Mouse (Mus musculus) erythroblast, embryonic 14.5 days (primary cell): Measurements from ENCODE around the gene Hipk2. TPM values are rescaled to one million over a fixed set of nuclear protein-coding genes. Genes with fewer than 3 reads are reported as not detected.

Source experiments
- H3K27me3 ChIP-seq: 2 replicates; pipeline ENCODE4 v1.6.1; 2012; ENCODE audit warnings: inconsistent platforms; ENCODE audit not compliant: control insufficient read depth
- H3K36me3 ChIP-seq: 2 replicates; pipeline ENCODE4 v1.6.1; 2012; ENCODE audit warnings: mild to moderate bottlenecking, inconsistent platforms; ENCODE audit not compliant: control insufficient read depth
- H3K4me1 ChIP-seq: 2 replicates; pipeline ENCODE4 v1.6.1; 2012; ENCODE audit warnings: inconsistent platforms; ENCODE audit not compliant: control insufficient read depth
- H3K4me3 ChIP-seq: replicated peaks from 2 replicates; pipeline ENCODE3; 2012; ENCODE audit warnings: moderate library complexity, mild to moderate bottlenecking, inconsistent platforms
- H3K9me3 ChIP-seq: 2 replicates; pipeline ENCODE4 v1.6.1; 2012; ENCODE audit warnings: low read length, inconsistent platforms, mixed read lengths; ENCODE audit not compliant: control insufficient read depth
- GATA1 ChIP-seq: IDR thresholded peaks from 2 replicates; pipeline ENCODE4 v1.6.1; 2012; ENCODE audit warnings: low read length, inconsistent platforms, mixed read lengths
- TAL1 ChIP-seq: IDR thresholded peaks from 3 replicates; pipeline ENCODE4 v1.6.1; 2012; ENCODE audit warnings: low read length, inconsistent platforms, mixed read lengths
- polyA plus RNA-seq: library from polyadenylated mRNA; stranded (reverse); fragments of >175 nt; gene quantifications from 2 replicates; pipeline ENCODE4 v1.2.3, GENCODE M21; 2012

Hipk2 gene
- polyA plus RNA-seq, 1 experiment, result 16.6 TPM

DNA sequence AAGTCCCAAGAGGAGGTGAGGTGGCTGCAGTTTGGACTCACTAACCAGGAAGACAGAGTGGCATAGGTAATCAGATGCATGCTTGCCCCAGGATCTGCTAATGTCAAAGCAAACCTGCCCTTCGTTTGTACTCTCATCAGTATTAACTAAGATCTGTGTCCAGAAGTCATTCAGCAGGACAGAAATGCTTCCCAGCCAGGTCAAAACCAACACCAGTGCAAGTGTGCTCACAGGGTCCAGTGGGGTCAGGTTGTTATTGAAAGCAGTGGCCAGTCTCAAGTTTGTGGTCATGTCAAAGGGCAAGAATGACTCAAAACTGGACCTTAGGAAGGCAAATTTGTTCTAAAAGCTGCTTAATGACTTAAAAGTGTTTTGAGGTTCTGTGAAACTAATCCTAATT lies 9.6 kb downstream of the Hipk2 start:
- peaks cover 88% of the 10 kb centered on the region for H3K36me3 ChIP-seq
- H3K4me1 ChIP-seq, result peaks cover 75% of the 10 kb centered on the region
- no peak overlapping the region for H3K4me3 ChIP-seq
- no peaks in the 10 kb centered on the region for H3K9me3 ChIP-seq
- no peaks in the 10 kb centered on the region for H3K27me3 ChIP-seq
- TF ChIP-seq TAL1 (no peak), GATA1 (no peak)

DNA sequence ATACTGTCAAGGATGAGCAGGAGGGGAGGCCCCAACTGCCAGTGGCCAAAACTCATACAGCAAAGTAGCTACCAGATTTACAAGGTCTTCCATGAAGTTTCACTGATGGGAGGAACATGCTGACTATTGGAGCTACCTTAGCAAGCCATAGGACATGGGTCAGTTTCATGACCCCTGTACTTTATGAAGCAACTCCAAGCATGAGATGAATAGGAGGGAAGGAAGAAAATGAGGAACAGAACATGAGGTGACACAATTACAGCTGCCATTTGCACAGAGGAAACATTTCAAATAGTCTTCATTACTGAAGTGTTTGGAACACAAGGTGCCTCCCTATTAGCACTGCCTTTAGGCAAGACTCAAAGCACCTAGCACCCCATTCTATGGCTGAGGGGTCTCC lies 10.2 kb downstream of the Hipk2 start:
- no peaks in the 10 kb centered on the region for H3K9me3 ChIP-seq
- H3K4me3 ChIP-seq, result no peak overlapping the region
- TF ChIP-seq TAL1 (no peak), GATA1 (no peak)
- H3K36me3 ChIP-seq, result peaks cover 88% of the 10 kb centered on the region
- no peaks in the 10 kb centered on the region for H3K27me3 ChIP-seq
- peaks cover 76% of the 10 kb centered on the region for H3K4me1 ChIP-seq

DNA sequence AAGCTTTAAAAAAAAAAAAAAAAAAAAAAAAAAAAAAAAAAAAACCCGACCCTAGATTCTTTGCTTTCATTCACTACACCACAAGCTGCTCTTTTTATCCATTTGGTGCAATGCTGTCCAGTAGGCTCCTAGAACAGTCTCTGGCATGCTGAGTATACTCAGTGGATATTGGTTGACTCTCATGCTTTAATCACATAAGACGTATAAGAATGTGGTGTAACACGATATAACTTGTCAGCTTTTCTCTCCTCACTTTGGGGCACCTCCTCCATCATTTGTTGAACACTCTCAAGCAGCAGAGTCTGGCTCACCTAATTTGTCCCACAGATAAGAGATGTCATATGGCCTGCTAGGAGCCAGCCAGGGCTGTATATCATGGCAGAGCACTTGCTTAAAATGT lies 12.4 kb downstream of the Hipk2 start:
- Histone ChIP-seq H3K9me3 (no peaks in the 10 kb centered on the region), H3K27me3 (no peaks in the 10 kb centered on the region), H3K36me3 (peaks cover 83% of the 10 kb centered on the region), H3K4me3 (no peak overlapping the region), H3K4me1 (peaks cover 83% of the 10 kb centered on the region)
- no peak for TF ChIP-seq TAL1
- 0 out of 2 replicates have a peak, but pooled peaks have one; percentile 12 for TF ChIP-seq GATA1

DNA sequence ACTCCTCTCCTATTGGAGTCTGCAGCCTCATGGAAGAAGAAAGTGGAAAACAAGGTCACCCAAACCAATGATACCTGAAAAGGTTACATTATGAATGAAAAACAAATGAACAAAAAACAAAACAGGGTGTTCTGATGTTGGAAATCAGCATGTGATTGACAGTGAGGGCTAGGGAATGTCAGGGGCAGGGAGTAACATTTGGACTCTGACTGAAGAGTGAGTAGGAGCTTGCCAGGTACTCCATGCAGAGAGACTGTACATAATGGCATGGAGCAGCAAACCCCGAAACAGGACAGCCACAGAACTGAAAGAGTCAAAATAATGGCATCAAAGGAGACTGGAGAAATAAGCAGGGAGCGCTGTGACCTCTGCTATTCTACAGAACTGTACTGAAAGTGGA lies 15.7 kb downstream of the Hipk2 start:
- Histone ChIP-seq H3K4me1 (peaks cover 75% of the 10 kb centered on the region), H3K36me3 (peaks cover 73% of the 10 kb centered on the region), H3K4me3 (no peak overlapping the region), H3K27me3 (no peaks in the 10 kb centered on the region), H3K9me3 (no peaks in the 10 kb centered on the region)
- TF ChIP-seq TAL1 (no peak), GATA1 (no peak)

DNA sequence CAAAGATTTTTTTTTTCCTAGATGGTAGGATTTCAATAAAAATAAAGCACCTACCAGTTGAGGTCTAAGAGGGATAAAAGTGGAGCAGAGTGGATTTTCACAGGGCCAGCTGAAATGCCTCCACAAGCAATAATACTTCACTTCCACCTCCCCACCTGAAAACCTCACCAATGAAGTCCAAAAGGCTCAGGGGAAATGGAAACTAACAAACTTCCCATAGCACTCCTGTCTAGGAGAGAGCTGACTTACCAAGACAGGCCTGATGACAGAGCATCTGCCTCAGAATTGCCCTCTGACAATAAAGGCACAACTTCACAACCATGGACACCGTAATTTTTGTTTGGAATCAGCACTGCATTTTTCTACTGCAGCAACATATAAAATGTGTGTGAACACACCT lies 16.1 kb downstream of the Hipk2 start:
- Histone ChIP-seq H3K27me3 (no peaks in the 10 kb centered on the region), H3K36me3 (peaks cover 73% of the 10 kb centered on the region), H3K4me1 (peaks cover 75% of the 10 kb centered on the region), H3K4me3 (no peak overlapping the region), H3K9me3 (no peaks in the 10 kb centered on the region)
- no peak for TF ChIP-seq TAL1
- no peak for TF ChIP-seq GATA1

DNA sequence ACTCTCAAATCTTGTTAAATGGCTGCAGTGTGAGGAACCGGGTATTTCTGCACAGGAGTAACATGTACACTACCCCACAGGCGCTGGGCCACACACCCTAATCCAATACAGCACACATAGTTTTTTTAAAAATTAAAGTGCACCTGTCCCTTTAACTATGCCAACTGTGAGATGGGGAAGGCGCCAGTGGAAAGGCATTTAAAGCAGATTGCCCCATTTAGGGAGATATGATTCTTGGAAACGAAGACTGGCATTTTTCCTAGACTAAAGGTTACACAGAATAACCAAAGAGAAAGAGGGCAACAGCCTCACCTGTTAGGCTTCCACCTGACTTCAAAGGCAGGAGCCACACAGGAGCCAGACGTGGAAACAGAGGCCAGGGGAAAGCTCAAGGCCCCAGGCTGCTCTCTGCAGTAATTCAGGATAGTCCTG lies 22.4 kb downstream of the Hipk2 start:
- TF ChIP-seq TAL1 (no peak), GATA1 (no peak)
- Histone ChIP-seq H3K4me3 (no peak overlapping the region), H3K36me3 (peaks cover 85% of the 10 kb centered on the region), H3K27me3 (no peaks in the 10 kb centered on the region), H3K4me1 (peaks cover 89% of the 10 kb centered on the region), H3K9me3 (peaks cover 2% of the 10 kb centered on the region)

DNA sequence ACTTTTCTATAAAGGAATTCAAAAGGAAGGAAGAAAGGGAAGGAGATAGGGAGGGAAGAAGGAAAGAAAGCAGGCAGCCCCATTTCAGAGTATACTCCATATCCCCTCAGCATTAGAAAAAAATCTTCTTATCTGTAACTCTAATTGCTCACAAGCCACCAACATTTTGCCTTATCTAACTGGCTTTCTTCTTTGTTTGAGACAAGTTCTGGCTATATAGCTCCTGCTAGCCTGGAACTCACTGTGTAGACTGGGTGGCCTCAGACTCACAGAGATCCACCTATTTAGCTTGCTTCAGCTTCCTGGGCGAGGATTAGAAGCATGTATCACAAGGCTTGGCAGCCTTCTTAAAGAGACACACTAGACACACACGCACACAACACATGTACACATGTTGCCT lies 24.2 kb downstream of the Hipk2 start:
- peaks cover 93% of the 10 kb centered on the region for H3K36me3 ChIP-seq
- TF ChIP-seq TAL1 (no peak), GATA1 (no peak)
- peaks cover 94% of the 10 kb centered on the region for H3K4me1 ChIP-seq
- no peak overlapping the region for H3K4me3 ChIP-seq
- H3K9me3 ChIP-seq, result peaks cover 2% of the 10 kb centered on the region
- H3K27me3 ChIP-seq, result no peaks in the 10 kb centered on the region

DNA sequence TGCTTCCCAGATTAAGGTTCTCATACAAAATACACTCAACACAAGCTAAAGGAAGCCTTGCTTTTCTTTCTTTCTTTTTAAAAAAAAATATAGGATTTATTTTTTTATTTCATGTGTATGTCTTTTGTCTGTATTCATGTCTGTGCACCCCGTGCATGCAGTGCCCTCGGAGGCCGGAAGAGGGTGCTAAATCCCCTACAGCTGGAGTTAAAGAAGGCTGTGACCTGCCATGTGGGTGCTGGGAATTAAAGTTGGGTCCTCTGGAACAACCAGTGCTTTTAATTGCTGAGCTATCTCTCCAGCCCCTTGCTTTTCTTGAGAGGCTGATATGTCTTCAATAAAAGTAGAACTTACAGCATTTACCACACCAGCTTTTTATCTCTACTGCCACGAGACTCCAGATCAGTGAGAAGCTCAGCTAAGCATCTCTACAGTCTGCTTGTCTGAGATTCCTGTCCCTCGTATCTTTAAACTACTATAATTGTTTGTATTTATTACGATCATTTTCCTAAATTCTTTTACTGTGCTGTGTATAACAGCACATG lies 25.2 kb downstream of the Hipk2 start:
- Histone ChIP-seq H3K4me3 (no peak overlapping the region), H3K27me3 (no peaks in the 10 kb centered on the region), H3K4me1 (peaks cover 97% of the 10 kb centered on the region), H3K36me3 (peaks cover 96% of the 10 kb centered on the region), H3K9me3 (peaks cover 2% of the 10 kb centered on the region)
- TF ChIP-seq TAL1, result no peak
- TF ChIP-seq GATA1, result no peak

DNA sequence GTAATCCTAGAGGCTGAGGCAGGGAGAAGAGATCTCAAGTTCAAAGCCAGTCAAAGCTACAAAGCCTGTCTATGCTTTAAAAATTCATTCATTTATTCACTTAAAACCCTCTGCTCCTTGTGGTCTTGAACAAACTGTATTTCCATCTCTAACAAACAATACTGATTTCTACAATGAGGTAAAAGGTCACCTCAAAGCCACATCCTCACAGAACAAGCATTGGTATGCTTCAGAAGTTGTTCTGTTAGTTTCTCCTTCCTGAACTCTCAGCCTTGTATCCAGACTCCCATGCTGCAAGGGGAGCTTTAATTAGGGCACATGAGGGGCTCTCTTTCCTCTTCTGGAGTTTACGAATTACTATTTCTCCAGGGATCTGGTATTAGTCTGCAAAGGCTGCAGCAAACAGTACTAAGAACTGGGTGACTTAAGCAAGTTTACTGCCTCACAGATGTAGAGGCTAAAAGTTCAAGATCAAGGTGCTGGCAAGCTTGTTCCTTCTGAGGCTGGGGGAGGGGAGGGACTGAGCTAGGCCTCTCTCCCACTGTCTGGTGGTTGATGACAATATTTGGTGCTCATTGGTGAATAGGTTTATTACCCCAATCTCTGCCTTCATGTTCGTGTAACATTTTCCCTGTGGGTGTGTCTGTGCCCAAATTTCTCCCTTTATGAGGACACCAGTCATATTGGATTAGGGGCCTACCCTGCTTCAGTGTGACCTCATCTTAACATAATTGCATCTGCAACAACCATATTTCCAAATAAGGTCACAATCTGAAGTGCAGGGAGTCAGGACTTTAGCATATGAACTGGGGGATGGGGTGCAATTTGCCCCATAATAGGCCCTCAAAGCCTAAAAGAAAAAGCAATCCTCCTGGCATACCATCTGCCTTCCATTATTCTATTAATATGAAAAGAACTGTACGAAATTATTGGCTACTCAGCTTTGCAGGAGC lies 27.7 kb downstream of the Hipk2 start:
- H3K27me3 ChIP-seq, result no peaks in the 10 kb centered on the region
- H3K4me3 ChIP-seq, result no peak overlapping the region
- peaks cover 2% of the 10 kb centered on the region for H3K9me3 ChIP-seq
- H3K4me1 ChIP-seq, result peaks cover 89% of the 10 kb centered on the region
- TF ChIP-seq GATA1 (no peak), TAL1 (no peak)
- peaks cover 96% of the 10 kb centered on the region for H3K36me3 ChIP-seq
